Mouse (Mus musculus) heart, embryonic 13.5 days (tissue): ENCODE data around the gene Tent4a. TPM values are rescaled to one million over a fixed set of nuclear protein-coding genes. Genes with fewer than 3 reads are reported as not detected.

ENCODE experiments used
- ATAC-seq: fragments of 200-750 bp; cut with Nextera tagmentation; 2 replicates; pipeline ENCODE4 v1.8.0; 2017; ENCODE audit warnings: moderate TSS enrichment; ENCODE audit not compliant: insufficient number of reproducible peaks, low FRiP score, low TSS enrichment; ENCODE audit errors: extremely low read depth
- H3K27ac ChIP-seq: fragments of 300-500 bp; sonication (generic); replicated peaks from 2 replicates; pipeline ENCODE4 v1.5.1; 2015; ENCODE audit warnings: moderate library complexity, mild to moderate bottlenecking, inconsistent platforms
- H3K27me3 ChIP-seq: fragments of 300-500 bp; sonication (generic); replicated peaks from 2 replicates; pipeline ENCODE4 v1.6.1; 2015; ENCODE audit warnings: mild to moderate bottlenecking, inconsistent platforms
- H3K36me3 ChIP-seq: fragments of 300-500 bp; sonication (generic); 2 replicates; pipeline ENCODE4 v1.6.1; 2015; ENCODE audit warnings: mild to moderate bottlenecking, inconsistent platforms
- H3K4me1 ChIP-seq: fragments of 300-500 bp; sonication (generic); 2 replicates; pipeline ENCODE4 v1.6.1; 2015; ENCODE audit warnings: inconsistent platforms
- H3K4me2 ChIP-seq: fragments of 300-500 bp; sonication (generic); 2 replicates; pipeline ENCODE4 v1.6.1; 2015; ENCODE audit warnings: inconsistent platforms, mild to moderate bottlenecking, moderate library complexity
- H3K4me3 ChIP-seq: fragments of 300-500 bp; sonication (generic); 2 replicates; pipeline ENCODE4 v1.5.1; 2015; ENCODE audit warnings: moderate library complexity, mild to moderate bottlenecking, inconsistent platforms
- H3K9ac ChIP-seq: fragments of 300-500 bp; sonication (generic); 2 replicates; pipeline ENCODE4 v1.6.1; 2015; ENCODE audit warnings: inconsistent platforms, mild to moderate bottlenecking, moderate library complexity
- H3K9me3 ChIP-seq: fragments of 300-500 bp; sonication (generic); 2 replicates; pipeline ENCODE4 v1.6.1; 2016; ENCODE audit warnings: inconsistent platforms
- WGBS: fragments of 180-500 bp; shearing (Covaris S2); methylation state at CpG from one replicate; pipeline ENCODE4 v1.1.7; 2015; ENCODE audit warnings: mixed read lengths; 5-methylcytosine and 5-hydroxymethylcytosine counted together
- polyA plus RNA-seq: library from polyadenylated mRNA; unstranded; fragments of >200 nt; fragmentation: Nextera tagmentation; extraction: Ambion mirVana; gene quantifications from 2 replicates; pipeline ENCODE4 v1.2.1, GENCODE M21; 2015

The Tent4a gene
- polyA plus RNA-seq, 1 experiment from 2014 or later = 2.7 TPM

DNA sequence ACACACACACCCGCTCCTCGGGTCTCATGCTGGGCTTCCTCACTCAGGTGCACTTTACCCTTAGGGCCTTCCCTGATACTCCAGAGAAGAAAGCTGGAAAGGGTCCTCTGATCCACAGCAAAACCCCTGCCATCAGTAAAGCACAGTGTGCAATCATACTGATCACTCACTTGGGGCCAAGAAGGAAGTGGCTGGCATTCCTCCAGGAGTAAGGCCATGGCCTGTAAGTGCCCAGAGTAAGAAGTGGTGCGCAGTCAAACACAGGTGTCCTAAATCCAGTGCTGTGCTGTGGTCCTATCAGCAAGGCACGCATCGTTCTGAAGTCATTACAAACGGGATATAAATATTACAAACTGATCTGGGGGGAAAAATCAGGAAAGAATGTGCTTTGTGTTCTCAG, 17.0 kb downstream of the Tent4a start:
- 0 out of 2 replicates have a peak overlapping the region, but pooled peaks have one; percentile 36 for H3K27ac ChIP-seq
- H3K4me2 ChIP-seq = no peak overlapping the region
- peaks cover 23% of the 10 kb centered on the region for H3K36me3 ChIP-seq
- WGBS = 67% methylated on average over 6 of the region's 6 CpGs
- ATAC-seq = no peak
- no peak overlapping the region for H3K4me3 ChIP-seq
- peaks cover 37% of the 10 kb centered on the region for H3K4me1 ChIP-seq
- H3K9me3 ChIP-seq = no peaks in the 10 kb centered on the region
- H3K27me3 ChIP-seq = no peaks in the 10 kb centered on the region
- 0 out of 2 replicates have a peak overlapping the region, but pooled peaks have one; percentile 60 for H3K9ac ChIP-seq

GRCm38 (mm10) chr13:69515091-69515490, 19.3 kb downstream of the Tent4a start:
- no peaks in the 10 kb centered on the region for H3K27me3 ChIP-seq
- H3K36me3 ChIP-seq = peaks cover 43% of the 10 kb centered on the region
- H3K9ac ChIP-seq = no peak overlapping the region
- ATAC-seq = no peak
- H3K4me3 ChIP-seq = no peak overlapping the region
- WGBS = 85% methylated on average over 3 of the region's 3 CpGs
- no peaks in the 10 kb centered on the region for H3K9me3 ChIP-seq
- no peak overlapping the region for H3K27ac ChIP-seq
- H3K4me1 ChIP-seq = peaks cover 19% of the 10 kb centered on the region
- no peak overlapping the region for H3K4me2 ChIP-seq

DNA sequence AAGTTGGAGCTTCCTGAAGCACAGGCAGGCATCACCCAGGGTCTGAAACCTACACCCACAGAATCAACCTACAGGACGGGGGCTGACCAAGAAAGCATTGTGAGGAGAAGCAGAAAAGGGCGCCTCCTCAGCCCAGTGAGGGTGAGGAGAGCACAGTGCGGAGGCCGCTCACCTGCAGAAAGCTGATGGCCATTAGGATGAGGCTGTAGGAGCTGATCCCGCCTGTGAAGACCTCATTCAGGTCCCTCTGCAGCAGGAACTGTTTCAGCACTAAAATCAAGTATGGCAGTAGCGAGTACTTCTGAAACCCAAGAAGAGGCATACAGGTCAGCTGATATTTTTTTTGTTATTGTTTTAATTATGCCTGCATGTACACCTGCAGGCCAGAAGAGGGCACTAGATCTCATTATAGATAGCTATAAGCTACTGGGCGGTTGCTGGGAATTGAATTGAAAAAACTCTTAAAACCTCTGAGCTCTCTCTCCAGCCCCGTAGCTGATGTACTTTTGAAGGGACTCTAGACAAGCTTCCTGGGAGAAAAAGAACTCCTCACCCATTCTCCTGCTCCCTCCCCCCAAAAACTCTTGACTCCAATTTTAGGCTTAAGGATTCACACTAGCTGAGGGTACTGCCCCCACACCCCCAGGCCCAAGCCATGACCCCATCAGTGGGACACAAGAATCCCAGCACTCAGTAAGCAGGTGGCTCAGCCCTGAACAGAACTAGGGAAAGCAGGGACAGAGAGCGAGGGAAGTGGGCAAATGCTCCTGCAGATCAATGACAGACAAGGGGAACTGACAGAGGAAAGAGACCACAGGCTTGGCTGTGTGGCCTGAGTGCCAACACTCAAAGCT, 24.8 kb downstream of the Tent4a start:
- no peak overlapping the region for H3K4me2 ChIP-seq
- H3K4me1 ChIP-seq = peaks cover 8% of the 10 kb centered on the region
- no peak overlapping the region for H3K27ac ChIP-seq
- no peak overlapping the region for H3K4me3 ChIP-seq
- 66% methylated on average over 9 of the region's 9 CpGs for WGBS
- peak overlapping the region; percentile 37; the same call in 1 of the 2 replicates for H3K9ac ChIP-seq
- peaks cover 83% of the 10 kb centered on the region for H3K36me3 ChIP-seq
- H3K27me3 ChIP-seq = no peaks in the 10 kb centered on the region
- no peak for ATAC-seq
- no peaks in the 10 kb centered on the region for H3K9me3 ChIP-seq

DNA sequence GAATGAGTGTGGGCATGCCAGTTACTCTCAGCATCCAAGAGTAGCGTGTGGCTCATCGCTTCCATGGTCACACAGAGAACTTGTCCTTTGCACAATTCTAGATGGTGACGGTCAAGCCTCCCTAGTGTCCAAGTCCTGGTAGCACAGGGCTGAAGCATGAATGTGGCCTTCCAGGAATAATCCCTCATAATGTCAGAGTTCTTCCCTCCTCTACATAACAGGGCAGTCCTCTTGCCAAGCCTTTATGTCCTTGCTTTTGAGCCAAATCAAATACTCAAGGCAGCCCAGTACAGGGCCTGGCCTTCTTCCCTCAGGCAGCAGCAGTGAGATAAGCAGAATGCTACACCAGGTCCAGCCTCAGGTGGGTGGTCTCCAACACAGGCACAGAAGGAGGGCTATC, 26.8 kb downstream of the Tent4a start:
- H3K9me3 ChIP-seq = no peaks in the 10 kb centered on the region
- H3K36me3 ChIP-seq = peaks cover 92% of the 10 kb centered on the region
- 93% methylated on average over 3 of the region's 3 CpGs for WGBS

GRCm38 (mm10) chr13:69506341-69507086, 27.9 kb downstream of the Tent4a start:
- Histone ChIP-seq H3K9ac (no peak overlapping the region), H3K36me3 (peaks cover 92% of the 10 kb centered on the region), H3K27ac (no peak overlapping the region), H3K4me1 (peaks cover 8% of the 10 kb centered on the region), H3K9me3 (no peaks in the 10 kb centered on the region), H3K4me3 (no peak overlapping the region), H3K4me2 (no peak overlapping the region), H3K27me3 (no peaks in the 10 kb centered on the region)
- WGBS = 68% methylated on average over 12 of the region's 12 CpGs
- no peak for ATAC-seq

More for the DNA sequence above, 26.8 kb downstream of the Tent4a start:
- Histone ChIP-seq H3K9ac (no peak overlapping the region), H3K27me3 (no peaks in the 10 kb centered on the region), H3K27ac (no peak overlapping the region), H3K4me3 (no peak overlapping the region), H3K4me2 (no peak overlapping the region), H3K4me1 (peaks cover 8% of the 10 kb centered on the region)
- no peak for ATAC-seq

DNA sequence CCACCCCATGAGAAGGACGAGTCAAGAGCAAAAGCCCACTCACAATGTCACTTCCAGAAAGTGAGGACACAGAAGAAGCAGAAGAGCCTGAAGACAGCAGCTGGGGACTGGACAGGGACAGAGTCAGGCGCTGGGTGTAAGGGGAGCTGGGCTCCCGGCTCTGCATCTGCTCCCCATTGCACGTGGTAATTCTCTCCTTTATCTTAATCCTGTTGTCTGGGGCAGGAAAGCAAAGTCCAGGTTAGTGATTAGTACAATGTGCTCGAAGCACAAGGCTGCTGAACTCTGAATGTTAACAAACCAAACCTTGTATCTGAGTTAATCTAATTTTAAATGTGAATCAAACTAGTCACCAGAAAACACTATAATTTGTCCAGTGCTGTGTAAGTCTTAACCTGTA, 31.6 kb downstream of the Tent4a start:
- Histone ChIP-seq H3K4me3 (no peak overlapping the region), H3K9ac (no peak overlapping the region), H3K27ac (no peak overlapping the region), H3K27me3 (no peaks in the 10 kb centered on the region), H3K4me2 (no peak overlapping the region), H3K9me3 (no peaks in the 10 kb centered on the region), H3K36me3 (peaks cover 99% of the 10 kb centered on the region), H3K4me1 (peaks cover 12% of the 10 kb centered on the region)
- 62% methylated on average over 5 of the region's 5 CpGs for WGBS
- ATAC-seq = no peak

- 88% methylated on average over 14 of the region's 14 CpGs for WGBS
- Histone ChIP-seq H3K4me2 (no peak overlapping the region), H3K27ac (no peak overlapping the region), H3K4me3 (no peak overlapping the region), H3K27me3 (no peaks in the 10 kb centered on the region), H3K36me3 (peaks cover 99% of the 10 kb centered on the region), H3K9ac (no peak overlapping the region), H3K9me3 (no peaks in the 10 kb centered on the region), H3K4me1 (peaks cover 15% of the 10 kb centered on the region)
- ATAC-seq = no peak
These were observed 32.2 kb downstream of the Tent4a start for GRCm38 (mm10) chr13:69502157-69502750.

GRCm38 (mm10) chr13:69498276-69498675, 36.1 kb downstream of the Tent4a start:
- H3K9ac ChIP-seq = peak overlapping the region; percentile 13; the same call in 1 of the 2 replicates
- H3K9me3 ChIP-seq = no peaks in the 10 kb centered on the region
- 49% methylated on average over 5 of the region's 5 CpGs for WGBS
- H3K36me3 ChIP-seq = peaks cover 80% of the 10 kb centered on the region
- peak; percentile 72; the same call in 1 of the 2 replicates for ATAC-seq
- H3K4me3 ChIP-seq = no peak overlapping the region
- peaks cover 9% of the 10 kb centered on the region; the same call in 1 of the 2 replicates for H3K4me1 ChIP-seq
- no peak overlapping the region for H3K4me2 ChIP-seq
- peak overlapping the region; percentile 91 for H3K27ac ChIP-seq
- H3K27me3 ChIP-seq = no peaks in the 10 kb centered on the region

DNA sequence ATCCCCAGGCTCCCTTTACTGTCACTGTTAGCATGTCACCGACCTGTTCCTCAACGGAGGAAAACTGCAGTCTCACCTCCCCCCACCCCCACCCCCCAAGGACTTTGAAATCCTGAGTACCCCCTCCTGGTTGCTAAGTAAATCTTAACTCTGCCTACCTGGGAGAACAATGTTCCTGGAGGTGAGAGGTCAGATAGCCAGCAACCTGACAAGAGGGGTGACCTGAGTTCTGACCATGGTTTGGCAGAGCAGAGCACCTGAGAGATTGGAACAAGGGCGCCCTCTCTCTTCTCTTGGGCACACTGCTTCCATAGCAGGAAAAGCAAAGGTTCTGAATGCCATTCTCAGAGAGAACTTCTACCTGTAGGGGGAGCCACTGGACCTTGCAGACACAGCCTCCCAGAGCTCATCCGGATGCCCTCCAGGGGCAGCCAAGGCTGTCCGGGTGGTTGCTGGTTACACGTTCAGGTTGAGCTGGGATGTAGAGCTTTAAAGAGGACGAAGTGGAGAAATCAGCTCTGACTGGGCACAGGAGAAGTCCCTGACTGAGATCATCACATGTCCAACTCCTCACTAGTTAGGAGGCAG, 41.4 kb downstream of the Tent4a start:
- Histone ChIP-seq H3K4me1 (peaks cover 17% of the 10 kb centered on the region), H3K9me3 (no peaks in the 10 kb centered on the region), H3K9ac (no peak overlapping the region), H3K27ac (no peak overlapping the region), H3K4me3 (no peak overlapping the region), H3K4me2 (no peak overlapping the region), H3K36me3 (peaks cover 27% of the 10 kb centered on the region), H3K27me3 (peaks cover 16% of the 10 kb centered on the region)
- ATAC-seq = no peak
- WGBS = 21% methylated on average over 7 of the region's 7 CpGs

DNA sequence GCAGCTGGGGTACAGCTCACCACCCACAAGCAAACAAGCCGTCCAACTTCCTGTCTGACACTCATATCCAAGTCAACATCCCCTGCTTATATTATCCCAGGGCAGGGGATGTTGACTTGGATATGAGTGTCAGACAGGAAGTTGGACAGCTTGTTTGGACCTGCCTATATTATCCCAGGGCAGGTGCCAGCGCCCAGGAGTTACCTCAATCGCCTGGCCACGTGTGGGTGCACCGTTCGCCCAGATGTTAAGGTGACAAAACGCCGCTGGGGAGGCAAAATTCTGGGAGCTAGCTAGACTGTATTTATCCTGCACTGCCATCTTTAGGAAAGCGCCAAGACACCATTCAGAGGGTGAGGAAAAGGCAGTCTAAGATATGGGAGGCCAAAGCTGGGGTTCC, 44.6 kb downstream of the Tent4a start:
- H3K4me3 ChIP-seq = no peak overlapping the region
- no peak overlapping the region for H3K9ac ChIP-seq
- peaks cover 19% of the 10 kb centered on the region for H3K4me1 ChIP-seq
- peaks cover under 1% of the 10 kb centered on the region; the same call in 1 of the 2 replicates for H3K36me3 ChIP-seq
- no peak for ATAC-seq
- no peak overlapping the region for H3K4me2 ChIP-seq
- H3K9me3 ChIP-seq = no peaks in the 10 kb centered on the region
- WGBS = 72% methylated on average over 9 of the region's 9 CpGs
- peaks cover 41% of the 10 kb centered on the region for H3K27me3 ChIP-seq
- no peak overlapping the region for H3K27ac ChIP-seq
